Mouse (Mus musculus): ENCODE data around the gene Heatr9.

DNA sequence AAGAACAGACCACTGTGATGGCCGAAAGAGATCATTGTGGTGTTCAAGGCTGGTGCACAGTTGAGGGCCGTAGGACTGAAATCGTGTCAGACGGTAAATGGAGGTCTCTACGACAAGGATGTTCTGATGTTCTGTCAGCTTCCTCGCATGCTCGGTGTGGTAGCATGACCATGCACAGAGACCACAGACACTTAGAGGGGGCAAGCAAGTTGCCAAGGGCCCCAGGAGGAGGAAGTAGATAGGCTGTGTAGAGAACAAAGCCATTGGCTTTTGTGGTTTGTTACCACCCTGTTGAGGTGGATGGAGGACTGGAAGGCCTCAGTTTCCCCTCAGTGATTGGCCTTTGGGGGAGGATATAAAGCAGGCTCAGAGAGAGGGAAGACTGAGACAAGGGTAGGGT, 47.3 kb upstream of the Heatr9 start:
- TF ChIP-seq CTCF (IDR thresholded peaks at IDR 0.05; ENCODE audit: control insufficient read depth, insufficient read depth, insufficient read length), result no peak
- TF ChIP-seq MYOD1 (IDR thresholded peaks at IDR 0.05; ENCODE audit: control insufficient read depth, insufficient read length, low read depth), result no peak
- no peak for TF ChIP-seq USF1 (IDR thresholded peaks at IDR 0.05; ENCODE audit: low read depth)
- TF ChIP-seq CEBPB (IDR thresholded peaks at IDR 0.05; ENCODE audit: low read depth), result no peak
- no peak for TF ChIP-seq MYOG (IDR thresholded peaks at IDR 0.05; ENCODE audit: control insufficient read depth, extremely low read depth, insufficient read length)
- TF ChIP-seq FOSL1 (IDR thresholded peaks at IDR 0.05; ENCODE audit: insufficient read depth, low read length, poor library complexity, severe bottlenecking), result no peak
- TF ChIP-seq MAX (IDR thresholded peaks at IDR 0.05), result no peak

Data from C2C12 (cell line).